18 mouse cellular contexts compared by ENCODE assay signal in the genomic region with DNA sequence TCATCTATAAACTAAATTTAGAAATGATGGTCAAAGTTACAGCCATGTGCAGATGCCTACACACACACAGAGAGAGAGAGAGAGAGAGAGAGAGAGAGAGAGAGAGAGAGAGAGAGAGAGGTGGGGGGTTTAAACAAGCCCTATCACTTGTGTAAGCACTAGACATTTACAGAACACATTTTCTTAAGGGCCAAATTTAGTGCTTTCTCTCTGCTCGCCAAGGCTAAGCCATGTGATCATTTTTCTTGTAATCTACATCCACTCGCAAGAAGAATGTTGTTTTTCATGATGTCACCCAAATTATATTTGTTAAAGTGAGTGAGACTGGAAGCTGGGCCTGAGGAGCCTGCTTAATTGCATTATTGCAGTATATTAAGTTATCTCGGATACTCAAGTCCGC.
"Had no signal": no experiment of that assay in that cellular context is flagged by ENCODE, and none has a peak within 500 bp of the region (broad histone marks: within the 10 kb centered on the region; RNA-seq: fewer than 3 reads in every experiment).

No protein-coding gene starts in this region.

- H3K9ac ChIP-seq: limb, embryonic 12.5 days; limb, embryonic 15.5 days; liver, embryonic 14.5 days; liver, postnatal 0 days; midbrain, embryonic 13.5 days; neural tube, embryonic 13.5 days had no signal

- H3K4me1 ChIP-seq: limb, embryonic 12.5 days; limb, embryonic 15.5 days; megakaryocyte, embryonic 14.5 days; midbrain, embryonic 10.5 days; midbrain, embryonic 13.5 days; neural tube, embryonic 13.5 days had no signal

- ATAC-seq: liver, postnatal 0 days; midbrain, embryonic 13.5 days; midbrain, embryonic 16.5 days had no signal

- H3K9me3 ChIP-seq: limb, embryonic 12.5 days; limb, embryonic 15.5 days; megakaryocyte, embryonic 14.5 days; midbrain, embryonic 10.5 days; midbrain, embryonic 13.5 days; neural tube, embryonic 13.5 days had no signal

- H3K27me3 ChIP-seq: midbrain, embryonic 13.5 days had no signal

- DNase-seq: kidney, adult 18-20 months; kidney, adult 9 months; kidney, postnatal 4 days; left cerebral cortex, postnatal 4 days; liver, postnatal 0 days; retina, postnatal 1 day; thymus, adult 18-20 months; thymus, postnatal 36 days had no signal

- H3K4me3 ChIP-seq: limb, embryonic 12.5 days; limb, embryonic 15.5 days; megakaryocyte, embryonic 14.5 days; midbrain, embryonic 10.5 days; midbrain, embryonic 13.5 days; myocyte; neural tube, embryonic 13.5 days had no signal

- H3K27ac ChIP-seq: limb, embryonic 12.5 days; limb, embryonic 15.5 days; liver, embryonic 14.5 days; midbrain, embryonic 10.5 days; midbrain, embryonic 13.5 days; neural tube, embryonic 13.5 days had no signal

- H3K36me3 ChIP-seq: limb, embryonic 12.5 days; limb, embryonic 15.5 days; midbrain, embryonic 10.5 days; midbrain, embryonic 13.5 days; neural tube, embryonic 13.5 days had no signal

- H3K4me2 ChIP-seq: limb, embryonic 12.5 days; limb, embryonic 15.5 days; liver, embryonic 11.5 days; midbrain, embryonic 13.5 days; neural tube, embryonic 13.5 days had no signal
